Mouse (Mus musculus) spleen, postnatal 0 days (tissue): ENCODE results near the gene Tmprss11a. TPM values are rescaled to one million over a fixed set of nuclear protein-coding genes. Genes with fewer than 3 reads are reported as not detected.

ENCODE experiments used
- polyA plus RNA-seq: library from polyadenylated mRNA; unstranded; fragments of >200 nt; fragmentation: Nextera tagmentation; extraction: Ambion mirVana; gene quantifications from 2 replicates; pipeline ENCODE4 v1.2.1, GENCODE M21; 2015

Gene Tmprss11a
- not detected in 2 replicates for polyA plus RNA-seq

GRCm38 (mm10) chr5:86468890-86469289 is at the start of gene Tmprss11a:
TSS of gene Tmprss11a (minus strand) at chr5:86468990.

GRCm38 (mm10) chr5:86518500-86518899 is 49.7 kb upstream of the Tmprss11a start, which contains the start of gene Tmprss11g:
TSS of gene Tmprss11g (minus strand) at chr5:86518600.

GRCm38 (mm10) chr5:86373320-86373719 is 95.5 kb downstream of the Tmprss11a start, which contains the start of gene Tmprss11d:
TSS of gene Tmprss11d (minus strand) at chr5:86373420.

Other genes with a start within 250 kb of the Tmprss11a start
- not detected in 2 replicates for gene Tmprss11c, start 179.7 kb downstream of the Tmprss11a start, polyA plus RNA-seq
- gene Tmprss11d, start 95.6 kb downstream of the Tmprss11a start, polyA plus RNA-seq = not detected in 2 replicates
- gene Tmprss11g, start 49.6 kb upstream of the Tmprss11a start, polyA plus RNA-seq = not detected in 2 replicates
- not detected in 2 replicates for gene Tmprss11f, start 163.4 kb upstream of the Tmprss11a start, polyA plus RNA-seq
- not detected in 2 replicates for gene Tmprss11b, start 207.4 kb upstream of the Tmprss11a start, polyA plus RNA-seq